Mouse (Mus musculus) adrenal gland, adult 18-20 months (tissue): ENCODE results near the gene Derl3. TPM values are rescaled to one million over a fixed set of nuclear protein-coding genes. Genes with fewer than 3 reads are reported as not detected.
A peak's percentile ranks its signal among the peaks of the same experiment; 100 is the strongest.
"Not testable (repeated sequence)": the region's sequence is repeated elsewhere in the genome, so short reads cannot be mapped to it uniquely, and the experiment has no call there.

ENCODE experiments used
- DNase-seq, 2 experiments: peaks; one replicate each; pipeline ENCODE4 v3.0.0; 2021 to 2022; ENCODE audit warnings: low spot score in 2 of 2
- long read RNA-seq, 2 experiments: library from polyadenylated mRNA; stranded (forward); transcript quantifications; one replicate each; pipeline ENCODE4 v2.0.0; 2021
- total RNA-seq, 2 experiments: library from RNA; stranded (reverse); gene quantifications; 1 replicate in 1 of 2; 2 replicates in 1 of 2; pipeline ENCODE4 v1.2.3; 2021

Gene Derl3
- total RNA-seq: 1 to 10 TPM; 1.4 to 2.3 TPM
- long read RNA-seq, experiment 1, partial matches to known transcripts: 0 of 1 reads
- long read RNA-seq, experiment 1, other reads (novel, unspliced or antisense): 0 of 1 reads
- long read RNA-seq, experiment 2, partial matches to known transcripts: 1 of 1 reads
- long read RNA-seq, experiment 2, other reads (novel, unspliced or antisense): 0 of 1 reads

GRCm38 (mm10) chr10:75893089-75893750 is at the start of gene Derl3:
TSS of gene Derl3 (plus strand) at chr10:75893413.
- peak; percentile 82 to 83 for DNase-seq

DNA sequence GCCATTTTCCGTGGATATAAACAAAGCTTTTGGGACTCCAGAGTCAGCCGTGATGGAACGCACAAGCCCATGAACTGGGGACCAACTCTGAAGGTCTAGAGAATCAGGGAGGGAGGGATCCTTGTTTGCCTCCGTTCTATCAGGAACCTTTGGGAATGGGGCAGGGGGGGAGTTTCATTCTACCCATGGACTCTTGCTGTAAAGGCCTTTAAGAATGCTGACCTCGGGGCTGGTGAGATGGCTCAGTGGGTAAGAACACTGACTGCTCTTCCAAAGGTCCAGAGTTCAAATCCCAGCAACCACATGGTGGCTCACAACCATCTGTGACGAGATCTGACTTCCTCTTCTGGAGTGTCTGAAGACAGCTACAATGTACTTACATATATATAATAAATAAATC is 49.3 kb upstream of the Derl3 start:
- not testable (repeated sequence) for DNase-seq

GRCm38 (mm10) chr10:75844800-75845199 is 48.4 kb upstream of the Derl3 start:
- no peak for DNase-seq

DNA sequence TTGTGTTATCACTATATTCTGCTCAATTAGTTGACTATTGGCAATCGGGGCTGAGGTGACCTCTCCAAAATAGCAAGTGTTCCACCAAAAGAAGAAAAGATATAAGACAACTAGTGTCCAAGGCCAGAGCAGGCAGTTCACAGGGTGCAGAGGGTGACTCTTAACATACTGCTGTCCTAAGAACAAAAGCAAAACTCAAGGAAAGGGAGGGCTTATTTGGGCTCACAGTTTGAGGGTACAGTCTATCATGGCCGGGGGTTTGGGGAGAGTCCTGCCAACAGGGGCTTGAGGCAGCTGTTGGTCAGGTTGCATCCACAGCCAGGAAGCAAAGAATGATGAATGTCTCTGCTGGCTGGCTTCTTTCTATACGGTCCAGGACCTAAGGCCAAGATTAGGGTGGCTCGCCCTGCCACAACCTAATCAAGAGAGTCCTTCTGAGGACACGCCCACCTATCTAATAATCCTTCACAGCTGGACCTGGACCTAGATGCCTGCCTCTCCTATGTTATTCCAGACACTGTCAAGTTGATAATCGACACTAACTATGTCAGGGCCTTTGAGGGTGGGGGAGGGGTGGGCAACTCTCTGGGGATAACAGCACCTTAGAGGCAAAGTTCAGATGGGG is 47.8 kb upstream of the Derl3 start:
- no peak for DNase-seq

DNA sequence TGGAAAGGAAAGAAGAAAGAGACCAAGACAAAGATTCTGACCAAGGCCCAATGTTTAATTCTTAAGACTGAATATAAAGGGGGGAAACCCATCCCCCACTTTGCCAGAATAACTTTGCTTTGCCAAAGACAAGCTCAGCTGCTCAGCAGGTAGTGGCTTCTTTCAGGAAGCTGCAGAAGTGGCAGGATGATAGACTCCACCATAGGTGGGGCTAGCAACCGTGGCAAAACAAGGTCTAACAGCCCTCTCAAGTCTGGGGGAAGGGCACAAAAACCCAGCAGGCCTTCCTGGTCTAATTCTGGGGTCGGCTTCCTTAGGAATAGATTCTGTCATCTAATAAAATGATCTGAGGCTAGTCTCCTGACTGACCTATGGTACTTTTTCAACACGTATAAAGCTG is 44.8 kb upstream of the Derl3 start:
- DNase-seq: no peak

DNA sequence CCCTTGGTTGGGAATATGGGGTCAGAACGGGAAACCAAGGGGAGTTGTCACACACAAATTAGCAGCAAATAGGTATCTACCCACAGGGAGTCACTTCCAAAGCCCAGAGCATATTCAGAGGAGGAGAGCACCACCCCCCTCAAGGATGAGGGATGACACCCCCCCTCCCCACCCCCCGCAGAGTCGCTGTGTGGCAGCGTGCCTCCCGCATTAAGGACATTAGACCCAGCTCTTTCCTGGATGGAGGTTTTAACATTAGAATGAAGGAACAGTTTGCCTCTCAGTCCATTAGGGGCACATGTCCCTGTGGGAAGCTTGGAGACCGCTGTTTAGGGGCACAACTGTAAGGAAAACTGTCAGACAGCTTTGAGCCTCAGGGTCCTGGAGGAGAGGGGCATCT is 42.1 kb upstream of the Derl3 start:
- DNase-seq: no peak

DNA sequence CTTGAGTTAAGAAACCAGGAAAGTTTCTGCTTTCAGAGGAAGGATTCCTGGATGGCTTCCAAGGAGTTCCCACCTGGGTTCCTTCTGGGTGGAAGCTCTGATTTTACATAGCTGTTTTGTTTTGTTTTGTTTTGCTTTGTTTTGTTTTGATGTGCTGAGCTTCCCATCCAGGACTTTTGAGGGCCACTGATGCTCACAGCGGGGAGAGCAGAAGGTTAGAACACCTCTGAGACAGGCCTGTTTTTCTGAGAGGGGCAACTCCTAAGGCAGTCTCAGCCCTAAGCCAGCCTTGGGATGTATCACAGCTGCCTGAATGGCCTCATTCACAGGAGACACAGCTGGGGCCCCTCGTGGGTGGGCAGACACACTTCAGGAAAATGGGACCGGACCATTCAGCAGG is 41.5 kb upstream of the Derl3 start:
- DNase-seq: no peak

- DNase-seq: no peak
These were observed 40.6 kb upstream of the Derl3 start for GRCm38 (mm10) chr10:75852539-75853125.

DNA sequence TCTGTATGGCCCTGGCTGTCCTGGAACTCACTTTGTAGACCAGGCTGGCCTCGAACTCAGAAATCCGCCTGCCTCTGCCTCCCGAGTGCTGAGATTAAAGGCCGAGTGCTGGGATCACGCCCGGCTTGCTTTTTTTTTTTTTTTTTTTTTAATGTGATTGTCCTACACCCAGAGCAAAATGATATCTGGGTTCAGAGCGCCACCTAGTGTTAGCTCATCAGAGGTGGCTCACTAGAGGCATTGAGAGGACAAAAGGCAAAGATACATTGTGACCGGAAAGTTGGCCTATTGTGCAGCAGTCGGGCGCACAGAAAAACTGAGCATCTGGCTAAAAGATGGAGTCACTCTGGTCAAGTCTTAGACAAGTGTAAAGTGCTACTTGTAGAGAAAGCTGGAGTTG is 39.8 kb upstream of the Derl3 start:
- DNase-seq: peak; percentile 81 to 86

DNA sequence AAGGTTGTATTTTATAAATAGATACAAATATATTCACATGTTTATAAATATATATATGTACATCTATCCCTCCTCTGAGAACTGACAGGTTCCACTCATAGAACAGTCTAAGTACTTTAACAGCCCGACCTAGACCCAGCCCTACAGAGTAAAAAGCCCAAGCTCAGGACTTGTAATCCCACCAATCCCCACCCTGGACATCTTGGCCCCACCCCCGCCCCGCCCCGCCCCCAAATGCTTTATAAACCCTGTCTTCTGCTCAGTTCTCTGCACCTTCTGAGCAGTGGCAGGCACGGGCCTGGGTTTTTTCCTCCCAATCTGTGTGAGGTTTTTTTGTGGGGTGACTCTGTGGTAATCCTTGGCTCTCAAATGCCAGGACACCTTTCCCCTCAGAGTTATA is 39.1 kb upstream of the Derl3 start:
- no peak for DNase-seq

GRCm38 (mm10) chr10:75854791-75855190 is 38.4 kb upstream of the Derl3 start:
- DNase-seq: no peak

DNA sequence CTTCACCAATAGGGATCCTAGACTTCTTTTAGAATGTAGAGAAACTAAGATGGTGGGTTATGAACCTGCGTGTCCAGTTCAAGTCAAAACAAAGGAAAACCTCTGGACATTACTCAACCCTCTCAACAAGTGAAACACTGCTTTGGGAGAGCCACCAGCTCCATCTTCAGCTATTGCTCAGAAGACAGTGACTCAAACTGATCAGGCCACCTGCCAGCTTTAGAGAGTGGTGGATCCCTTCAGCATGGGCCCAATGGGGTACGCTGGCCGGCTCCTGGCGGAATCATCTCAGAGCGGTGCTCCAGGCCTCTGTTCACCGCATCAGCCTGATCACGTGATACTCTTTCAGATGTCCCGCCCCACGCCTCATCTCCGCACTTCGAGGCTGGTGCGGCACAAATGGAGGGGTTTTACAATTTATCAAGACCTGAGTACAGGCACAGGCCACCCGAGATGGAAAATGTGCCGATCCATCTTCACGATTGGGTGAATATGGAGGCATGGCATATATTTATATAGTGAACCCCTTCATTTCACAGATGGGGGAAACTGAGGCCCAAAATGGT is 37.7 kb upstream of the Derl3 start:
- no peak for DNase-seq

DNA sequence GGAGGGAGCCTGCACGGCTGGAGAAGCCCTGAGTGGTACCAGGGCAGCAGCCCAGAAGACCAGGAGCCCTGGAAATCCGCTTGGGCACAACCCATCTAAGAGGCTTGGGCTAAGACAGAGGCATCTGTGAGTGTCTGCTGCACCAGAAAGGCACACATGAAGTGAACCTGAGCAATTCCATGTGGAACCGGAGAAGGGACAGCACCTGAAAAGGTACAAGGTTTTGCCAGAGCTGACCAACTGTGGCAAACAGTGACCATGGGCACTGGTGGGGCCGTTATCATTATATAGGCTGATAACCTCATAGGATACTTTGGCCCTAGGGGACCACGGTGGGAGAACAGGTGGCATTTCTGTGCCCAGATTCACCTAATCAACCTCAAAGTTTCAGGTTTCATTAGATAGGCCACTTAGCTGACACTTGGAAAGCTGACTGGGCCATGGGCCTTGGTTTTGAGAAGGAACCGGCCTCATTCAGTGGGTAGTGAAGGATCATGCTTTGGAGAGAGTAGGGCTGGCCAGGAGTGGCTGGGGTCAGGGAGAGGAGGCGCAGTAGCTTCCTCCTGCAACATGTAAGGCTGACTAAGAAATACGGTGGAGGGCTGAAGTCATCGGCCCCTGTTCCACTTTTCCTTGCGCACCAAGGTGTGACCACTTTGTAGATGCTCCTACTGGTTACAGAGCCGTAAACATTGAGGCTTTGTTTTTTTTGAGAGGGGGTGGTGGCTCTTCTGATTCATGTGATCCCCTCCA is 36.9 kb upstream of the Derl3 start:
- no peak for DNase-seq

DNA sequence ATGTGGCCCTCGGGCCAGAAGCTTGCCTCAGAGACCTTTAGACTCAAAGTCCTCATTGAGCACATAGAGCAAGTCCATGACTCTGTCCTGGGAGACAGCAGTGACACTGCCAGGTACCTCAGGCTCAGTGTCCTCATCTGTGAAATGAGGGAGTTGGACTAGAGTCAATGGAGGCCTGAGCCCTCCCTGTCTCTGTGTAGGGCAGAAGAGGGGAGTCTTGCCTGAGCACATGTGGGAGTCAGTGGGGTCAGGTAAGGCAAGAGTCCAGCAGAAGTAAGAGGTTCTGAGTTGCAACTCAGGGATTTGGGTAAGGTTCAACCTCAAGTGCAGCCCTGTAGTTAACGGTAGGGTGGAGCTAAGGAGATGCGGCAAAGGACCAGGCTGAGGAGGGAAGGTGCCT is 36.2 kb upstream of the Derl3 start:
- no peak for DNase-seq

GRCm38 (mm10) chr10:75857598-75857997 is 35.6 kb upstream of the Derl3 start:
- no peak for DNase-seq

DNA sequence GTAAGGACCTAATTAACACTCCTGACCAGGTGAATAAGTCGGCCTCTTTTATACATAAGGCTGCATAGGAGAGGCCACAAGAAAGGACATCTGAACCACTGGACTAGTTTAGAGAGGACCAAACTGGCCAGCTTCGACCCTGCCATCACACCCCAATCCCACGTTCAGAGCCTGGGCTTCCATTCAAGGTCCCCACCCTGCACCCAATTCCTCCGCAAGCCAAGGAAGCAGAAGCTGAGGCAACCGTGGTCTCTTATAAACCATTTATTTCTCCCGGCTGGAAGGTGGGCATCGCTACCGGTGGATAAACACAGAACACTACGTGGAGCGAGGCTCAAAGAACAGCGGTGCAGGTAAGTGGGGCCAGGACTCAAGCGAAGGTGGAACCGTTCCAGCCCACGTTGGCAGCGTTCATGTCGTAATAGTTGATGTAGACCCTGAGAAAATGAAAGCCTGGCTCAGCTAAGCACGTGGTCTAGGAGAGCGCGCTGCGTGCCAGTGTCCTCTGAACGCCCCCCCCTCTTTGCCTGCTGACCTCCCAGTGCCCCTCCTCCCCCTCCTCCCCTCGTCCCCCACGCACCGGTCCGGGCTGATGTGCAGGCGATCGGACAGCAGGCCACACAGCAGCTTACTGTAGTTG is 34.0 kb upstream of the Derl3 start:
- DNase-seq: no peak

GRCm38 (mm10) chr10:75859786-75860470 is 33.3 kb upstream of the Derl3 start, which contains the start of gene Mif:
TSS of gene Mif (minus strand) at chr10:75860240.
- DNase-seq: peak; percentile 79 to 82

GRCm38 (mm10) chr10:75860746-75861145 is 32.5 kb upstream of the Derl3 start:
- DNase-seq: no peak

- DNase-seq: no peak
These were observed 31.6 kb upstream of the Derl3 start for GRCm38 (mm10) chr10:75861587-75861986.
